Mouse (Mus musculus) heart, adult 8-10 months (tissue): ENCODE measurements around the gene Serpinb6a. TPM values are rescaled to one million over a fixed set of nuclear protein-coding genes. Genes with fewer than 3 reads are reported as not detected.

ENCODE experiments used
- DNase-seq: peaks from one replicate; pipeline ENCODE4 v3.0.0; 2022; ENCODE audit warnings: low spot score
- total RNA-seq, 4 experiments: library from RNA; stranded (reverse); gene quantifications; 2 replicates each; pipeline ENCODE4 v1.2.4; 2022

The Serpinb6a gene
- 100 to 1,000 TPM; 121 to 132 (median 127) TPM for total RNA-seq

- peak; percentile 92 for DNase-seq
Measured at GRCm38 (mm10) chr13:34002058-34003006, at the start of gene Serpinb6a, which contains the start of gene Ripk1. TSS of gene Serpinb6a (minus strand) at chr13:34002794. TSS of gene Ripk1 (plus strand) at chr13:34002363.

- DNase-seq: no peak
Measured at GRCm38 (mm10) chr13:34051692-34052091, 49.1 kb upstream of the Serpinb6a start.

- DNase-seq: no peak
Measured at GRCm38 (mm10) chr13:34050479-34050878, 47.9 kb upstream of the Serpinb6a start.

GRCm38 (mm10) chr13:34047526-34047925 is 44.9 kb upstream of the Serpinb6a start:
- DNase-seq: no peak

GRCm38 (mm10) chr13:34046421-34047012 is 43.9 kb upstream of the Serpinb6a start:
- DNase-seq: peak; percentile 86

GRCm38 (mm10) chr13:34045511-34046249 is 43.1 kb upstream of the Serpinb6a start:
- no peak for DNase-seq

GRCm38 (mm10) chr13:34043716-34044393 is 41.3 kb upstream of the Serpinb6a start:
- no peak for DNase-seq

GRCm38 (mm10) chr13:34040091-34040490 is 37.5 kb upstream of the Serpinb6a start:
- DNase-seq: no peak

GRCm38 (mm10) chr13:34038901-34039341 is 36.3 kb upstream of the Serpinb6a start:
- no peak for DNase-seq

- no peak for DNase-seq
Measured at GRCm38 (mm10) chr13:34038056-34038432, 35.5 kb upstream of the Serpinb6a start.

GRCm38 (mm10) chr13:34037172-34038055 is 34.8 kb upstream of the Serpinb6a start, which contains the start of gene Bphl:
TSS of gene Bphl (plus strand) at chr13:34037597.
- DNase-seq: peak; percentile 89

- no peak for DNase-seq
Measured at GRCm38 (mm10) chr13:34036726-34037125, 34.1 kb upstream of the Serpinb6a start.

GRCm38 (mm10) chr13:34035424-34035823 is 32.8 kb upstream of the Serpinb6a start:
- DNase-seq: no peak

- DNase-seq: no peak
Measured at GRCm38 (mm10) chr13:34032041-34032440, 29.4 kb upstream of the Serpinb6a start.

GRCm38 (mm10) chr13:34021998-34022397 is 19.4 kb upstream of the Serpinb6a start:
- no peak for DNase-seq

- no peak for DNase-seq
Measured at GRCm38 (mm10) chr13:34018521-34018920, 15.9 kb upstream of the Serpinb6a start.

GRCm38 (mm10) chr13:34016927-34017569 is 14.5 kb upstream of the Serpinb6a start:
- no peak for DNase-seq

GRCm38 (mm10) chr13:34007234-34007633 is 4.6 kb upstream of the Serpinb6a start:
- DNase-seq: peak; percentile 13

- DNase-seq: no peak
Measured at GRCm38 (mm10) chr13:34003058-34003457, 464 bp upstream of the Serpinb6a start.

- peak; percentile 76 for DNase-seq
Measured at GRCm38 (mm10) chr13:33995197-33995596, 7.4 kb downstream of the Serpinb6a start.
